Mouse (Mus musculus): ENCODE measurements at regions not wholly inside any gene's neighbourhood (a gene's known extent, or its start where the extent isn't known, plus 50 kb on each side); places are given as distances from the start of the nearest gene placed in this dataset.

GRCm38 (mm10) chr19:53448206-53448605 lies 57.8 kb upstream of the Smndc1 start:
- TF ChIP-seq CTCF (IDR thresholded peaks at IDR 0.05; ENCODE audit: low read depth) (no peak), EP300 (IDR thresholded peaks at IDR 0.05; ENCODE audit: low read depth) (no peak)

Measured in liver, embryonic 14.5 days (tissue).